Comparison of ENCODE assay signal across 17 mouse cellular contexts in the genomic region with DNA sequence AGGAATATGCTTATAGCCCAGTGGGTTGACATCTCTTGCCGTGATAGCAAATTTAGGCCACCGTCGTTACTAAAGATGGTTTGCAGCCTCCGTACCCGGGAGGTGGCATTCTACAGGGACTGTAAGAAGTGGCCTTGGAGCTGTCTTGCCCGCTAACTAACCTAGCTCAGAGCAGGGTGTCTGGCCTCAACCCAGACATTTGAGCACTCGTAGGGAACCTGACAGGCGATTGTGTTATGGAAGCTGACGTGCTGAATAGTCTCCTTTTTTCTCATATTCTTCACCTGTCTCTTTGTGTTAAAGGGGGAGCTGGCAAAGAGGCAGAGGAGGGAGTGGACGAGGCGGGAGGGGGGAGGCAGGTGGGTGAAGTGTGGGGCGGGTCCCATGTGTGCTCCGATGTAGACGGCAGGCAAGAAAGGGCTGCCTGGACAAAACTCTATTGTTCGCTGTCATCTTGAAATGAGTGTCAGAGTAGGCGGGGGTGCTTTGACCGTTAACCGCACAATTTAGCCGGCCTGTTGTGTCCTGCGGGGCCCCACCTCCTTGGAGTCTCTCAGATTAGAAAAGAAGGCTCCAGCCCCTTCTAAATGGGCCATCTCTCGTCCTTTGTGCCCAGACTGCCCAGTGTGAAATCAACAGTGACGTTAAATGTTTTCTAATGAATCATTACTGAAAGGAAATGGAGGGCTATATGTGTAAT. TPM values are rescaled to one million over a fixed set of nuclear protein-coding genes. Genes with fewer than 3 reads are reported as not detected.
DNase-seq lines count a peak whose midpoint lies in the region; ATAC-seq and TF ChIP-seq lines count a peak whose summit lies in the region.
"Had no signal": no experiment of that assay in that cellular context is flagged by ENCODE, and none has a peak within 500 bp of the region (broad histone marks: within the 10 kb centered on the region; RNA-seq: fewer than 3 reads in every experiment).

No protein-coding gene starts in this region.

- ATAC-seq in hindbrain, embryonic 12.5 days (ENCODE audit: low FRiP score): peak; percentile 76
- ATAC-seq in midbrain, embryonic 14.5 days (ENCODE audit: low FRiP score, low TSS enrichment): peak; percentile 80; the same call in 1 of the 2 replicates

- no peaks in the 10 kb centered on the region for H3K9me3 ChIP-seq in embryonic facial prominence, embryonic 10.5 days
- no peaks in the 10 kb centered on the region for H3K9me3 ChIP-seq in hindbrain, embryonic 12.5 days (replicated peaks)
- H3K9me3 ChIP-seq in midbrain, embryonic 14.5 days (ENCODE audit: control insufficient read depth, low read length): no peaks in the 10 kb centered on the region
- H3K9me3 ChIP-seq: embryonic facial prominence, embryonic 13.5 days; limb, embryonic 15.5 days had no signal

- H3K4me2 ChIP-seq in hindbrain, embryonic 12.5 days (replicated peaks): peak overlapping the region; percentile 9; the same call in 1 of the 2 replicates
- H3K4me2 ChIP-seq in midbrain, embryonic 14.5 days (ENCODE audit: low read length): peak overlapping the region; percentile 27
- H3K4me2 ChIP-seq: embryonic facial prominence, embryonic 13.5 days; limb, embryonic 15.5 days had no signal

- H3K4me1 ChIP-seq in embryonic facial prominence, embryonic 10.5 days: peaks cover 30% of the 10 kb centered on the region
- peaks cover 29% of the 10 kb centered on the region for H3K4me1 ChIP-seq in hindbrain, embryonic 12.5 days
- peaks cover 15% of the 10 kb centered on the region for H3K4me1 ChIP-seq in midbrain, embryonic 14.5 days (ENCODE audit: control insufficient read depth, insufficient read depth, low read length)

- no peak for TF ChIP-seq POLR2A in brain, embryonic 14.5 days (IDR thresholded peaks at IDR 0.05; ENCODE audit: borderline replicate concordance, extremely low read depth, insufficient read depth, insufficient read length, poor library complexity, severe bottlenecking)

- H3K27me3 ChIP-seq in embryonic facial prominence, embryonic 10.5 days (replicated peaks; ENCODE audit: low read depth, poor library complexity, severe bottlenecking): peaks cover 68% of the 10 kb centered on the region
- H3K27me3 ChIP-seq in hindbrain, embryonic 12.5 days: peaks cover 80% of the 10 kb centered on the region
- peaks cover 24% of the 10 kb centered on the region for H3K27me3 ChIP-seq in midbrain, embryonic 14.5 days (ENCODE audit: control insufficient read depth, insufficient read depth, low read length)
- H3K27me3 ChIP-seq: limb, embryonic 15.5 days had no signal

- 58% methylated on average over 22 of the region's 22 CpGs for WGBS in embryonic facial prominence, embryonic 10.5 days
- 31% methylated on average over 22 of the region's 22 CpGs for WGBS in hindbrain, embryonic 12.5 days
- 8% methylated on average over 22 of the region's 22 CpGs for WGBS in midbrain, embryonic 14.5 days

- H3K27ac ChIP-seq in embryonic facial prominence, embryonic 10.5 days (replicated peaks): no peak overlapping the region
- peak overlapping the region; percentile 53 for H3K27ac ChIP-seq in hindbrain, embryonic 12.5 days
- peak overlapping the region; percentile 52 for H3K27ac ChIP-seq in midbrain, embryonic 14.5 days (replicated peaks; ENCODE audit: low read depth, low read length)
- H3K27ac ChIP-seq: embryonic facial prominence, embryonic 13.5 days; left cerebral cortex, adult 2 months; limb, embryonic 15.5 days had no signal

- DNase-seq in brain, embryonic 14.5 days (ENCODE audit: low read depth): peak; percentile 81
- DNase-seq in embryonic facial prominence, embryonic 10.5 days (ENCODE audit: low spot score): peak; percentile 40
- DNase-seq in midbrain, embryonic 14.5 days: peak; percentile 74
- no peak for DNase-seq in layer of hippocampus, postnatal 14 days (ENCODE audit: low spot score in 2 of 2)
- DNase-seq in ovary, postnatal 14 days (ENCODE audit: low spot score): no peak
- no peak for DNase-seq in cerebellum, adult 8-10 months
- DNase-seq: cerebellum, adult 9-11 months; lung, adult 18-20 months; right cerebral cortex, adult 18-20 months; thymus, adult 2 months had no signal

- TF ChIP-seq CTCF in brain, embryonic 14.5 days (IDR thresholded peaks at IDR 0.05; ENCODE audit: borderline replicate concordance, extremely low read depth, insufficient read depth, insufficient read length): no peak

- no peak overlapping the region for H3K9ac ChIP-seq in hindbrain, embryonic 12.5 days
- no peak overlapping the region for H3K9ac ChIP-seq in midbrain, embryonic 14.5 days (replicated peaks; ENCODE audit: low read length)
- H3K9ac ChIP-seq: embryonic facial prominence, embryonic 13.5 days; limb, embryonic 15.5 days had no signal

- no peaks in the 10 kb centered on the region for H3K36me3 ChIP-seq in embryonic facial prominence, embryonic 10.5 days (replicated peaks)
- no peaks in the 10 kb centered on the region for H3K36me3 ChIP-seq in hindbrain, embryonic 12.5 days
- H3K36me3 ChIP-seq in midbrain, embryonic 14.5 days (ENCODE audit: control insufficient read depth, insufficient read depth, low read length): no peaks in the 10 kb centered on the region
- H3K36me3 ChIP-seq: embryonic facial prominence, embryonic 13.5 days; limb, embryonic 15.5 days had no signal

- H3K4me3 ChIP-seq in embryonic facial prominence, embryonic 10.5 days: no peak overlapping the region
- H3K4me3 ChIP-seq in hindbrain, embryonic 12.5 days: no peak overlapping the region
- H3K4me3 ChIP-seq in midbrain, embryonic 14.5 days (replicated peaks; ENCODE audit: low read depth, low read length): no peak overlapping the region
- H3K4me3 ChIP-seq: embryonic facial prominence, embryonic 13.5 days; left cerebral cortex, adult 2 months; limb, embryonic 15.5 days had no signal

RNA-seq across cellular contexts. Expression of a gene that starts 10.3 kb away (rescaled TPM):
- polyA plus RNA-seq in brain, embryonic 14.5 days (2012; rRNA removed): 0.37 and 0.47 TPM in 2 replicates
- polyA plus RNA-seq in embryonic facial prominence, embryonic 10.5 days (2016; fragmentation: Nextera tagmentation; extraction: Ambion mirVana): 0.94 and 1.2 TPM in 2 replicates
- 0.51 and 0.79 TPM in 2 replicates for polyA plus RNA-seq in hindbrain, embryonic 12.5 days (2016; fragmentation: Nextera tagmentation; extraction: Ambion mirVana)
- polyA plus RNA-seq in midbrain, embryonic 14.5 days (2014; fragmentation: Nextera tagmentation; extraction: Ambion mirVana): 0.34 and 0.74 TPM in 2 replicates
- under 1 TPM; 0.74 to 0.98 TPM for total RNA-seq in layer of hippocampus, postnatal 14 days (2021)

RNA-seq across cellular contexts. Expression of a gene that starts 25.7 kb away (rescaled TPM):
- polyA plus RNA-seq in brain, embryonic 14.5 days (2012; rRNA removed): 0.68 and 1.1 TPM in 2 replicates
- polyA plus RNA-seq in embryonic facial prominence, embryonic 10.5 days (2016; fragmentation: Nextera tagmentation; extraction: Ambion mirVana): 1.00 and 1.1 TPM in 2 replicates
- polyA plus RNA-seq in hindbrain, embryonic 12.5 days (2016; fragmentation: Nextera tagmentation; extraction: Ambion mirVana): 3.2 and 4.1 TPM in 2 replicates
- polyA plus RNA-seq in midbrain, embryonic 14.5 days (2014; fragmentation: Nextera tagmentation; extraction: Ambion mirVana): 0.36 and 1.5 TPM in 2 replicates
- total RNA-seq in layer of hippocampus, postnatal 14 days (2021): under 1 TPM in 1 of 2 experiments, not detected in 1; 0.12 TPM
- total RNA-seq: granulocyte monocyte progenitor cell, adult 5-6 weeks; left cerebral cortex, adult 2 months had no signal
- polyA plus RNA-seq: heart, embryonic 14.5 days; kidney, embryonic 14.5 days; limb, embryonic 15.5 days had no signal

Comparison
In these comparisons a context has a peak if more than half of its experiments do, and no peak if none do; other contexts are left out.
1. DNase-seq: peak in brain, embryonic 14.5 days (single experiment), embryonic facial prominence, embryonic 10.5 days (single experiment) and midbrain, embryonic 14.5 days (single experiment); none in layer of hippocampus, postnatal 14 days (0 of 2), ovary, postnatal 14 days (single experiment) and cerebellum, adult 8-10 months (single experiment).